Mouse (Mus musculus): Measurements from ENCODE around the gene Cd300a. TPM values are rescaled to one million over a fixed set of nuclear protein-coding genes. Genes with fewer than 3 reads are reported as not detected.

Cd300a gene
- polyA plus RNA-seq, 1 experiment from 2014 or later = 0.67 TPM

GRCm38 (mm10) chr11:114852311-114853173 is 37.3 kb upstream of the Cd300a start:
- Histone ChIP-seq H3K4me3 (replicated peaks) (peak overlapping the region; percentile 57), H3K27me3 (peaks cover 66% of the 10 kb centered on the region), H3K4me2 (replicated peaks) (peak overlapping the region; percentile 86), H3K27ac (no peak overlapping the region), H3K36me3 (no peaks in the 10 kb centered on the region), H3K9me3 (no peaks in the 10 kb centered on the region), H3K9ac (replicated peaks) (peak overlapping the region; percentile 62), H3K4me1 (replicated peaks) (peaks cover 31% of the 10 kb centered on the region)
- no peak for ATAC-seq
- WGBS = under 1% methylated on average over 40 of the region's 40 CpGs

GRCm38 (mm10) chr11:114853174-114853838 is 36.5 kb upstream of the Cd300a start:
- Histone ChIP-seq H3K27ac (no peak overlapping the region), H3K4me1 (replicated peaks) (peaks cover 31% of the 10 kb centered on the region), H3K27me3 (peaks cover 66% of the 10 kb centered on the region), H3K36me3 (no peaks in the 10 kb centered on the region), H3K9me3 (no peaks in the 10 kb centered on the region), H3K4me2 (replicated peaks) (peak overlapping the region; percentile 86), H3K9ac (replicated peaks) (no peak overlapping the region), H3K4me3 (replicated peaks) (peak overlapping the region; percentile 57)
- ATAC-seq = no peak
- WGBS = 15% methylated on average over 7 of the region's 7 CpGs

- H3K4me1 ChIP-seq (replicated peaks) = peaks cover 31% of the 10 kb centered on the region
- WGBS = 89% methylated on average over 6 of the region's 6 CpGs
- no peak overlapping the region for H3K4me2 ChIP-seq (replicated peaks)
- H3K27ac ChIP-seq = no peak overlapping the region
- H3K4me3 ChIP-seq (replicated peaks) = no peak overlapping the region
- no peaks in the 10 kb centered on the region for H3K9me3 ChIP-seq
- ATAC-seq = no peak
- no peaks in the 10 kb centered on the region for H3K36me3 ChIP-seq
- peaks cover 56% of the 10 kb centered on the region for H3K27me3 ChIP-seq
- no peak overlapping the region for H3K9ac ChIP-seq (replicated peaks)
These were observed 35.3 kb upstream of the Cd300a start for GRCm38 (mm10) chr11:114854581-114854980.

GRCm38 (mm10) chr11:114856125-114856524 is 33.7 kb upstream of the Cd300a start:
- Histone ChIP-seq H3K4me1 (replicated peaks) (peaks cover 19% of the 10 kb centered on the region), H3K9ac (replicated peaks) (no peak overlapping the region), H3K4me3 (replicated peaks) (no peak overlapping the region), H3K27ac (no peak overlapping the region), H3K4me2 (replicated peaks) (no peak overlapping the region), H3K36me3 (no peaks in the 10 kb centered on the region), H3K9me3 (no peaks in the 10 kb centered on the region), H3K27me3 (peaks cover 41% of the 10 kb centered on the region)
- WGBS = 94% methylated on average over 5 of the region's 5 CpGs
- no peak for ATAC-seq

- Histone ChIP-seq H3K9ac (replicated peaks) (no peak overlapping the region), H3K4me2 (replicated peaks) (no peak overlapping the region), H3K9me3 (no peaks in the 10 kb centered on the region), H3K27ac (no peak overlapping the region), H3K36me3 (no peaks in the 10 kb centered on the region), H3K4me1 (replicated peaks) (no peaks in the 10 kb centered on the region), H3K27me3 (peaks cover 16% of the 10 kb centered on the region), H3K4me3 (replicated peaks) (no peak overlapping the region)
- no peak for ATAC-seq
- 97% methylated on average over 2 of the region's 2 CpGs for WGBS
These were observed 31.2 kb upstream of the Cd300a start for GRCm38 (mm10) chr11:114858641-114859040.

- Histone ChIP-seq H3K9me3 (no peaks in the 10 kb centered on the region), H3K27ac (no peak overlapping the region), H3K4me2 (replicated peaks) (no peak overlapping the region), H3K4me1 (replicated peaks) (no peaks in the 10 kb centered on the region), H3K9ac (replicated peaks) (no peak overlapping the region), H3K36me3 (no peaks in the 10 kb centered on the region), H3K27me3 (no peaks in the 10 kb centered on the region), H3K4me3 (replicated peaks) (no peak overlapping the region)
- ATAC-seq = no peak
- WGBS = 84% methylated on average over 2 of the region's 2 CpGs
These were observed 28.8 kb upstream of the Cd300a start for GRCm38 (mm10) chr11:114861057-114861456.

GRCm38 (mm10) chr11:114862687-114863086 is 27.2 kb upstream of the Cd300a start:
- Histone ChIP-seq H3K4me3 (replicated peaks) (no peak overlapping the region), H3K27me3 (no peaks in the 10 kb centered on the region), H3K9ac (replicated peaks) (no peak overlapping the region), H3K4me2 (replicated peaks) (no peak overlapping the region), H3K36me3 (no peaks in the 10 kb centered on the region), H3K27ac (no peak overlapping the region), H3K4me1 (replicated peaks) (no peaks in the 10 kb centered on the region), H3K9me3 (no peaks in the 10 kb centered on the region)
- WGBS = 83% methylated on average over 3 of the region's 3 CpGs
- no peak for ATAC-seq

- Histone ChIP-seq H3K9me3 (no peaks in the 10 kb centered on the region), H3K36me3 (no peaks in the 10 kb centered on the region)
- WGBS = 91% methylated on average over 21 of the region's 21 CpGs
These were observed 25.9 kb upstream of the Cd300a start for GRCm38 (mm10) chr11:114863918-114864420.

GRCm38 (mm10) chr11:114865999-114866398 is 23.8 kb upstream of the Cd300a start:
- ATAC-seq = no peak
- Histone ChIP-seq H3K36me3 (no peaks in the 10 kb centered on the region), H3K9ac (replicated peaks) (no peak overlapping the region), H3K4me1 (replicated peaks) (no peaks in the 10 kb centered on the region), H3K9me3 (no peaks in the 10 kb centered on the region), H3K4me2 (replicated peaks) (no peak overlapping the region), H3K27ac (no peak overlapping the region), H3K4me3 (replicated peaks) (no peak overlapping the region), H3K27me3 (no peaks in the 10 kb centered on the region)
- 87% methylated on average over 5 of the region's 5 CpGs for WGBS

More at GRCm38 (mm10) chr11:114863918-114864420, 25.9 kb upstream of the Cd300a start:
- no peaks in the 10 kb centered on the region for H3K27me3 ChIP-seq
- no peak overlapping the region for H3K9ac ChIP-seq (replicated peaks)
- H3K4me3 ChIP-seq (replicated peaks) = no peak overlapping the region
- H3K27ac ChIP-seq = no peak overlapping the region
- ATAC-seq = no peak
- H3K4me1 ChIP-seq (replicated peaks) = no peaks in the 10 kb centered on the region
- H3K4me2 ChIP-seq (replicated peaks) = no peak overlapping the region

GRCm38 (mm10) chr11:114866486-114867360 is 23.1 kb upstream of the Cd300a start:
- Histone ChIP-seq H3K9ac (replicated peaks) (no peak overlapping the region), H3K4me1 (replicated peaks) (no peaks in the 10 kb centered on the region), H3K36me3 (no peaks in the 10 kb centered on the region), H3K4me3 (replicated peaks) (no peak overlapping the region), H3K9me3 (no peaks in the 10 kb centered on the region), H3K4me2 (replicated peaks) (no peak overlapping the region), H3K27me3 (no peaks in the 10 kb centered on the region), H3K27ac (no peak overlapping the region)
- ATAC-seq = no peak
- 72% methylated on average over 10 of the region's 10 CpGs for WGBS

GRCm38 (mm10) chr11:114867361-114868235 is 22.2 kb upstream of the Cd300a start:
- WGBS = 86% methylated on average over 11 of the region's 11 CpGs
- H3K4me1 ChIP-seq (replicated peaks) = peaks cover 1% of the 10 kb centered on the region; the same call in 1 of the 2 replicates
- H3K36me3 ChIP-seq = no peaks in the 10 kb centered on the region
- no peak overlapping the region for H3K4me2 ChIP-seq (replicated peaks)
- no peak for ATAC-seq
- no peaks in the 10 kb centered on the region for H3K27me3 ChIP-seq
- H3K9me3 ChIP-seq = no peaks in the 10 kb centered on the region
- H3K27ac ChIP-seq = no peak overlapping the region
- H3K4me3 ChIP-seq (replicated peaks) = no peak overlapping the region
- no peak overlapping the region for H3K9ac ChIP-seq (replicated peaks)

Data from midbrain, embryonic 13.5 days (tissue).